Mouse (Mus musculus): ENCODE measurements at regions not wholly inside any gene's neighbourhood (a gene's known extent, or its start where the extent isn't known, plus 50 kb on each side); places are given as distances from the start of the nearest gene placed in this dataset.

GRCm38 (mm10) chr19:52112398-52112797 is 151.7 kb upstream of the Ins1 start:
- TF ChIP-seq CTCF (conservative IDR thresholded peaks at IDR 0.05; ENCODE audit: low read length), result no peak
- TF ChIP-seq NANOG (IDR thresholded peaks at IDR 0.05; ENCODE audit: borderline replicate concordance, low read length), result no peak
- no peak for TF ChIP-seq POU5F1 (IDR thresholded peaks at IDR 0.05; ENCODE audit: borderline replicate concordance, low read length)

Measured in E14TG2a.4 (cell line).